Mouse (Mus musculus): ENCODE results near the gene Abcg5. TPM values are rescaled to one million over a fixed set of nuclear protein-coding genes. Genes with fewer than 3 reads are reported as not detected.
A peak's percentile ranks its signal among the peaks of the same experiment; 100 is the strongest.

Abcg5 gene
- polyA plus RNA-seq, 1 experiment from 2014 or later: 0.57 TPM

GRCm38 (mm10) chr17:84622873-84623272, 59.9 kb downstream of the Abcg5 start:
- no peak overlapping the region for H3K4me2 ChIP-seq
- no peak overlapping the region for H3K4me3 ChIP-seq (ENCODE audit: low read depth, low read length)
- peaks cover 6% of the 10 kb centered on the region; the same call in 1 of the 2 replicates for H3K4me1 ChIP-seq (ENCODE audit: insufficient read depth)
- peaks cover 9% of the 10 kb centered on the region; the same call in 1 of the 2 replicates for H3K36me3 ChIP-seq (ENCODE audit: insufficient read depth)
- H3K9me3 ChIP-seq (ENCODE audit: low read depth, low read length): no peaks in the 10 kb centered on the region
- WGBS: 54% methylated on average over 2 of the region's 2 CpGs
- no peak for ATAC-seq (ENCODE audit: insufficient read depth)
- TF ChIP-seq CTCF (IDR thresholded peaks at IDR 0.05; ENCODE audit: low read depth): no peak
- DNase-seq: peak; percentile 44
- no peak overlapping the region for H3K27ac ChIP-seq (ENCODE audit: low read depth)
- no peaks in the 10 kb centered on the region for H3K27me3 ChIP-seq (ENCODE audit: insufficient read depth, low read length)
- H3K9ac ChIP-seq: no peak overlapping the region

GRCm38 (mm10) chr17:84622028-84622427, 60.8 kb downstream of the Abcg5 start:
- H3K27me3 ChIP-seq (ENCODE audit: insufficient read depth, low read length): no peaks in the 10 kb centered on the region
- H3K9ac ChIP-seq: no peak overlapping the region
- WGBS: 80% methylated on average over 4 of the region's 4 CpGs
- H3K9me3 ChIP-seq (ENCODE audit: low read depth, low read length): no peaks in the 10 kb centered on the region
- H3K4me3 ChIP-seq (ENCODE audit: low read depth, low read length): no peak overlapping the region
- TF ChIP-seq CTCF (IDR thresholded peaks at IDR 0.05; ENCODE audit: low read depth): no peak
- H3K36me3 ChIP-seq (ENCODE audit: insufficient read depth): peaks cover 9% of the 10 kb centered on the region; the same call in 1 of the 2 replicates
- DNase-seq: no peak
- no peak overlapping the region for H3K4me2 ChIP-seq
- H3K27ac ChIP-seq (ENCODE audit: low read depth): no peak overlapping the region
- H3K4me1 ChIP-seq (ENCODE audit: insufficient read depth): peaks cover 6% of the 10 kb centered on the region; the same call in 1 of the 2 replicates
- no peak for ATAC-seq (ENCODE audit: insufficient read depth)

- ATAC-seq (ENCODE audit: insufficient read depth) (no peak), DNase-seq (no peak)
- H3K27me3 ChIP-seq (ENCODE audit: insufficient read depth, low read length): no peaks in the 10 kb centered on the region
- peaks cover 9% of the 10 kb centered on the region; the same call in 1 of the 2 replicates for H3K36me3 ChIP-seq (ENCODE audit: insufficient read depth)
- H3K9ac ChIP-seq: no peak overlapping the region
- WGBS: 60% methylated on average over 6 of the region's 6 CpGs
- no peaks in the 10 kb centered on the region for H3K9me3 ChIP-seq (ENCODE audit: low read depth, low read length)
- no peak overlapping the region for H3K27ac ChIP-seq (ENCODE audit: low read depth)
- H3K4me1 ChIP-seq (ENCODE audit: insufficient read depth): 0 out of 2 replicates have a peak, but pooled peaks cover 2% of the 10 kb centered on the region
- no peak overlapping the region for H3K4me3 ChIP-seq (ENCODE audit: low read depth, low read length)
- TF ChIP-seq CTCF (IDR thresholded peaks at IDR 0.05; ENCODE audit: low read depth): no peak
- H3K4me2 ChIP-seq: no peak overlapping the region
Measured at GRCm38 (mm10) chr17:84621209-84621608, 61.6 kb downstream of the Abcg5 start.

GRCm38 (mm10) chr17:84620610-84621009, 62.2 kb downstream of the Abcg5 start:
- Histone ChIP-seq H3K9ac (no peak overlapping the region), H3K27ac (ENCODE audit: low read depth) (0 out of 2 replicates have a peak overlapping the region, but pooled peaks have one; percentile 30), H3K36me3 (ENCODE audit: insufficient read depth) (peaks cover 9% of the 10 kb centered on the region; the same call in 1 of the 2 replicates), H3K4me1 (ENCODE audit: insufficient read depth) (0 out of 2 replicates have a peak, but pooled peaks cover 2% of the 10 kb centered on the region), H3K27me3 (ENCODE audit: insufficient read depth, low read length) (no peaks in the 10 kb centered on the region), H3K4me2 (no peak overlapping the region), H3K9me3 (ENCODE audit: low read depth, low read length) (no peaks in the 10 kb centered on the region), H3K4me3 (ENCODE audit: low read depth, low read length) (no peak overlapping the region)
- 81% methylated on average over 6 of the region's 6 CpGs for WGBS
- DNase-seq (no peak), ATAC-seq (ENCODE audit: insufficient read depth) (no peak)
- TF ChIP-seq CTCF (IDR thresholded peaks at IDR 0.05; ENCODE audit: low read depth): no peak

GRCm38 (mm10) chr17:84620076-84620475, 62.7 kb downstream of the Abcg5 start:
- Histone ChIP-seq H3K4me2 (no peak overlapping the region), H3K27me3 (ENCODE audit: insufficient read depth, low read length) (no peaks in the 10 kb centered on the region), H3K4me1 (ENCODE audit: insufficient read depth) (0 out of 2 replicates have a peak, but pooled peaks cover 2% of the 10 kb centered on the region), H3K4me3 (ENCODE audit: low read depth, low read length) (no peak overlapping the region), H3K27ac (ENCODE audit: low read depth) (0 out of 2 replicates have a peak overlapping the region, but pooled peaks have one; percentile 14), H3K9ac (no peak overlapping the region), H3K36me3 (ENCODE audit: insufficient read depth) (peaks cover 11% of the 10 kb centered on the region; the same call in 1 of the 2 replicates), H3K9me3 (ENCODE audit: low read depth, low read length) (no peaks in the 10 kb centered on the region)
- 60% methylated on average over 3 of the region's 3 CpGs for WGBS
- peak; percentile 38; the same call in 1 of the 2 replicates for ATAC-seq (ENCODE audit: insufficient read depth)
- no peak for TF ChIP-seq CTCF (IDR thresholded peaks at IDR 0.05; ENCODE audit: low read depth)
- peak; percentile 46 for DNase-seq

- DNase-seq: no peak
- Histone ChIP-seq H3K9me3 (ENCODE audit: low read depth, low read length) (no peaks in the 10 kb centered on the region), H3K4me3 (ENCODE audit: low read depth, low read length) (no peak overlapping the region), H3K4me2 (no peak overlapping the region), H3K4me1 (ENCODE audit: insufficient read depth) (0 out of 2 replicates have a peak, but pooled peaks cover 2% of the 10 kb centered on the region), H3K27ac (ENCODE audit: low read depth) (no peak overlapping the region), H3K9ac (no peak overlapping the region), H3K36me3 (ENCODE audit: insufficient read depth) (peaks cover 18% of the 10 kb centered on the region), H3K27me3 (ENCODE audit: insufficient read depth, low read length) (no peaks in the 10 kb centered on the region)
- no peak for ATAC-seq (ENCODE audit: insufficient read depth)
- no peak for TF ChIP-seq CTCF (IDR thresholded peaks at IDR 0.05; ENCODE audit: low read depth)
- WGBS: 83% methylated on average over 7 of the region's 7 CpGs
Measured at GRCm38 (mm10) chr17:84619112-84619511, 63.7 kb downstream of the Abcg5 start.

- ATAC-seq (ENCODE audit: insufficient read depth) (no peak), DNase-seq (no peak)
- Histone ChIP-seq H3K27ac (ENCODE audit: low read depth) (no peak overlapping the region), H3K4me1 (ENCODE audit: insufficient read depth) (0 out of 2 replicates have a peak, but pooled peaks cover 2% of the 10 kb centered on the region), H3K9me3 (ENCODE audit: low read depth, low read length) (no peaks in the 10 kb centered on the region), H3K36me3 (ENCODE audit: insufficient read depth) (peaks cover 30% of the 10 kb centered on the region), H3K4me3 (ENCODE audit: low read depth, low read length) (no peak overlapping the region), H3K9ac (no peak overlapping the region), H3K4me2 (no peak overlapping the region), H3K27me3 (ENCODE audit: insufficient read depth, low read length) (no peaks in the 10 kb centered on the region)
- TF ChIP-seq CTCF (IDR thresholded peaks at IDR 0.05; ENCODE audit: low read depth): no peak
- WGBS: 85% methylated on average over 6 of the region's 6 CpGs
Measured at GRCm38 (mm10) chr17:84617953-84618352, 64.9 kb downstream of the Abcg5 start.
